22 mouse cellular contexts compared by ENCODE assay signal in genomic region chr10:34856494-34857146, GRCm38 (mm10).
DNase-seq lines count a peak whose midpoint lies in the region; ATAC-seq and TF ChIP-seq lines count a peak whose summit lies in the region.
"Had no signal": no experiment of that assay in that cellular context is flagged by ENCODE, and none has a peak within 500 bp of the region (broad histone marks: within the 10 kb centered on the region; RNA-seq: fewer than 3 reads in every experiment).

No protein-coding gene starts in this region.

- no peaks in the 10 kb centered on the region for H3K27me3 ChIP-seq in midbrain, embryonic 13.5 days
- H3K27me3 ChIP-seq in midbrain, embryonic 10.5 days (ENCODE audit: low read depth, poor library complexity, severe bottlenecking) = no peaks in the 10 kb centered on the region
- H3K27me3 ChIP-seq: forebrain, embryonic 15.5 days; hindbrain, embryonic 13.5 days had no signal

- ATAC-seq in midbrain, embryonic 13.5 days = peak; percentile 60; the same call in 1 of the 2 replicates
- ATAC-seq: activated CD4-positive, CD25-positive, alpha-beta regulatory T cell, adult 4 months; CD4-positive, CD25-positive, alpha-beta regulatory T cell, adult 4 months; forebrain, embryonic 15.5 days; hindbrain, embryonic 16.5 days; inflammation-experienced regulatory T-cells, adult 6 months had no signal

- no peaks in the 10 kb centered on the region for H3K9me3 ChIP-seq in midbrain, embryonic 13.5 days
- no peaks in the 10 kb centered on the region for H3K9me3 ChIP-seq in midbrain, embryonic 10.5 days (replicated peaks)
- H3K9me3 ChIP-seq: forebrain, embryonic 10.5 days; forebrain, embryonic 15.5 days; hindbrain, embryonic 13.5 days had no signal

- 60% methylated on average over 1 of the region's 1 CpGs for WGBS in midbrain, embryonic 13.5 days
- 84% methylated on average over 1 of the region's 1 CpGs for WGBS in midbrain, embryonic 10.5 days

- H3K4me3 ChIP-seq in midbrain, embryonic 13.5 days (replicated peaks) = no peak overlapping the region
- no peak overlapping the region for H3K4me3 ChIP-seq in midbrain, embryonic 10.5 days
- H3K4me3 ChIP-seq: forebrain, embryonic 10.5 days; forebrain, embryonic 15.5 days; hindbrain, embryonic 13.5 days had no signal

- no peak for TF ChIP-seq CTCF in brain, embryonic 14.5 days (IDR thresholded peaks at IDR 0.05; ENCODE audit: borderline replicate concordance, extremely low read depth, insufficient read depth, insufficient read length)

- no peak overlapping the region for H3K27ac ChIP-seq in midbrain, embryonic 13.5 days
- H3K27ac ChIP-seq in midbrain, embryonic 10.5 days (replicated peaks) = no peak overlapping the region
- H3K27ac ChIP-seq: forebrain, embryonic 10.5 days; forebrain, embryonic 15.5 days; hindbrain, embryonic 13.5 days had no signal

- H3K9ac ChIP-seq in midbrain, embryonic 13.5 days (replicated peaks) = no peak overlapping the region
- H3K9ac ChIP-seq: forebrain, embryonic 15.5 days; hindbrain, embryonic 13.5 days had no signal

- H3K4me2 ChIP-seq in midbrain, embryonic 13.5 days (replicated peaks) = no peak overlapping the region
- H3K4me2 ChIP-seq: forebrain, embryonic 15.5 days; heart, embryonic 11.5 days; hindbrain, embryonic 13.5 days had no signal

- H3K4me1 ChIP-seq in midbrain, embryonic 13.5 days (replicated peaks) = no peaks in the 10 kb centered on the region
- H3K4me1 ChIP-seq in midbrain, embryonic 10.5 days = no peaks in the 10 kb centered on the region
- H3K4me1 ChIP-seq: forebrain, embryonic 10.5 days; forebrain, embryonic 15.5 days; hindbrain, embryonic 13.5 days had no signal

- TF ChIP-seq POLR2A in brain, embryonic 14.5 days (IDR thresholded peaks at IDR 0.05; ENCODE audit: borderline replicate concordance, extremely low read depth, insufficient read depth, insufficient read length, poor library complexity, severe bottlenecking) = no peak

- DNase-seq in midbrain, embryonic 10.5 days (ENCODE audit: low spot score) = no peak
- DNase-seq in Muller cell, postnatal 12 days (ENCODE audit: inconsistent ontology term) = peak; percentile 90
- DNase-seq in brain, embryonic 14.5 days (ENCODE audit: low read depth) = peak; percentile 50
- peak; percentile 91 for DNase-seq in retina, postnatal 1 day
- DNase-seq in gastrocnemius, adult 18-20 months (ENCODE audit: low spot score) = no peak
- DNase-seq: adrenal gland, adult 8-10 months; adrenal gland, postnatal 25 days; cerebellum, adult 18-20 months; cerebellum, adult 9-10 months; cerebellum, postnatal 14 days; gastrocnemius, postnatal 10 days; gastrocnemius, postnatal 36 days; heart, adult 11 months had no signal

- no peaks in the 10 kb centered on the region for H3K36me3 ChIP-seq in midbrain, embryonic 13.5 days
- H3K36me3 ChIP-seq in midbrain, embryonic 10.5 days = no peaks in the 10 kb centered on the region
- H3K36me3 ChIP-seq: forebrain, embryonic 10.5 days; forebrain, embryonic 15.5 days; hindbrain, embryonic 13.5 days had no signal

Comparison
In these comparisons a context has a peak if more than half of its experiments do, and no peak if none do; other contexts are left out.
1. DNase-seq: peak in Muller cell, postnatal 12 days (single experiment), brain, embryonic 14.5 days (single experiment) and retina, postnatal 1 day (single experiment); none in midbrain, embryonic 10.5 days (single experiment) and gastrocnemius, adult 18-20 months (single experiment).